Mouse (Mus musculus): ENCODE measurements around the gene Atp1a1. TPM values are rescaled to one million over a fixed set of nuclear protein-coding genes. Genes with fewer than 3 reads are reported as not detected.

The Atp1a1 gene
- 270 and 271 TPM in 2 replicates for polyA plus RNA-seq (2015; fragmentation: Nextera tagmentation; extraction: Ambion mirVana)

- peak within 1 kb of the TSS; percentile 99 for H3K9ac ChIP-seq
- H3K9me3 ChIP-seq (replicated peaks) = no peaks in the 10 kb centered on the region
- peak within 1 kb of the TSS; percentile 100 for H3K27ac ChIP-seq
- peaks cover 40% of the 10 kb centered on the region for H3K4me1 ChIP-seq (replicated peaks)
- under 1% methylated on average over 60 of the region's 64 CpGs for WGBS
- peak within 1 kb of the TSS; percentile 89 for H3K4me3 ChIP-seq
- no peaks in the 10 kb centered on the region for H3K36me3 ChIP-seq
- no peaks in the 10 kb centered on the region for H3K27me3 ChIP-seq
- ATAC-seq (replicated peaks; ENCODE audit: insufficient number of reproducible peaks, insufficient read depth, low FRiP score, low read depth) = peak; percentile 93
- peak within 1 kb of the TSS; percentile 91 for H3K4me2 ChIP-seq
Measured at GRCm38 (mm10) chr3:101604550-101605223, at the start of gene Atp1a1. Gene Atp1a1, minus strand, starts transcription at chr3:101604684.

GRCm38 (mm10) chr3:101653446-101653845, 49.0 kb upstream of the Atp1a1 start:
- Histone ChIP-seq H3K4me1 (replicated peaks) (no peaks in the 10 kb centered on the region), H3K27me3 (no peaks in the 10 kb centered on the region), H3K27ac (no peak overlapping the region), H3K9ac (no peak overlapping the region), H3K4me3 (no peak overlapping the region), H3K9me3 (replicated peaks) (no peaks in the 10 kb centered on the region), H3K4me2 (no peak overlapping the region), H3K36me3 (no peaks in the 10 kb centered on the region)
- WGBS = 46% methylated on average over 7 of the region's 7 CpGs
- ATAC-seq (replicated peaks; ENCODE audit: insufficient number of reproducible peaks, insufficient read depth, low FRiP score, low read depth) = no peak

GRCm38 (mm10) chr3:101652967-101653366, 48.5 kb upstream of the Atp1a1 start:
- WGBS = 72% methylated on average over 2 of the region's 2 CpGs
- Histone ChIP-seq H3K4me2 (no peak overlapping the region), H3K36me3 (no peaks in the 10 kb centered on the region), H3K4me1 (replicated peaks) (no peaks in the 10 kb centered on the region), H3K27me3 (no peaks in the 10 kb centered on the region), H3K9me3 (replicated peaks) (no peaks in the 10 kb centered on the region), H3K4me3 (no peak overlapping the region), H3K27ac (no peak overlapping the region), H3K9ac (no peak overlapping the region)
- ATAC-seq (replicated peaks; ENCODE audit: insufficient number of reproducible peaks, insufficient read depth, low FRiP score, low read depth) = no peak

- WGBS = 59% methylated on average over 2 of the region's 2 CpGs
- Histone ChIP-seq H3K27ac (no peak overlapping the region), H3K4me2 (no peak overlapping the region), H3K4me3 (no peak overlapping the region), H3K9ac (no peak overlapping the region), H3K9me3 (replicated peaks) (no peaks in the 10 kb centered on the region), H3K4me1 (replicated peaks) (no peaks in the 10 kb centered on the region), H3K36me3 (no peaks in the 10 kb centered on the region), H3K27me3 (no peaks in the 10 kb centered on the region)
- ATAC-seq (replicated peaks; ENCODE audit: insufficient number of reproducible peaks, insufficient read depth, low FRiP score, low read depth) = no peak
Measured at GRCm38 (mm10) chr3:101650328-101650727, 45.8 kb upstream of the Atp1a1 start.

GRCm38 (mm10) chr3:101649271-101649670, 44.8 kb upstream of the Atp1a1 start:
- Histone ChIP-seq H3K4me3 (no peak overlapping the region), H3K9ac (no peak overlapping the region), H3K27me3 (no peaks in the 10 kb centered on the region), H3K27ac (no peak overlapping the region), H3K9me3 (replicated peaks) (no peaks in the 10 kb centered on the region), H3K4me2 (no peak overlapping the region), H3K4me1 (replicated peaks) (no peaks in the 10 kb centered on the region), H3K36me3 (no peaks in the 10 kb centered on the region)
- ATAC-seq (replicated peaks; ENCODE audit: insufficient number of reproducible peaks, insufficient read depth, low FRiP score, low read depth) = no peak
- 43% methylated on average over 2 of the region's 2 CpGs for WGBS

- H3K4me1 ChIP-seq (replicated peaks) = no peaks in the 10 kb centered on the region
- no peak for ATAC-seq (replicated peaks; ENCODE audit: insufficient number of reproducible peaks, insufficient read depth, low FRiP score, low read depth)
- no peaks in the 10 kb centered on the region for H3K27me3 ChIP-seq
- H3K4me2 ChIP-seq = no peak overlapping the region
- no peak overlapping the region for H3K4me3 ChIP-seq
- no peak overlapping the region for H3K27ac ChIP-seq
- WGBS = 73% methylated on average over 13 of the region's 13 CpGs
- no peaks in the 10 kb centered on the region for H3K36me3 ChIP-seq
- no peaks in the 10 kb centered on the region for H3K9me3 ChIP-seq (replicated peaks)
- H3K9ac ChIP-seq = no peak overlapping the region
Measured at GRCm38 (mm10) chr3:101648096-101648793, 43.8 kb upstream of the Atp1a1 start.

- Histone ChIP-seq H3K4me1 (replicated peaks) (no peaks in the 10 kb centered on the region), H3K9ac (no peak overlapping the region), H3K9me3 (replicated peaks) (no peaks in the 10 kb centered on the region), H3K4me2 (no peak overlapping the region), H3K27me3 (no peaks in the 10 kb centered on the region), H3K36me3 (no peaks in the 10 kb centered on the region), H3K27ac (0 out of 2 replicates have a peak overlapping the region, but pooled peaks have one; percentile 15), H3K4me3 (no peak overlapping the region)
- no peak for ATAC-seq (replicated peaks; ENCODE audit: insufficient number of reproducible peaks, insufficient read depth, low FRiP score, low read depth)
- WGBS = 55% methylated on average over 5 of the region's 5 CpGs
Measured at GRCm38 (mm10) chr3:101646806-101647205, 42.3 kb upstream of the Atp1a1 start.

- Histone ChIP-seq H3K4me3 (no peak overlapping the region), H3K4me2 (no peak overlapping the region), H3K36me3 (no peaks in the 10 kb centered on the region), H3K4me1 (replicated peaks) (no peaks in the 10 kb centered on the region), H3K9me3 (replicated peaks) (no peaks in the 10 kb centered on the region), H3K27me3 (no peaks in the 10 kb centered on the region), H3K27ac (no peak overlapping the region), H3K9ac (no peak overlapping the region)
- ATAC-seq (replicated peaks; ENCODE audit: insufficient number of reproducible peaks, insufficient read depth, low FRiP score, low read depth) = no peak
- WGBS = 74% methylated on average over 1 of the region's 1 CpGs
Measured at GRCm38 (mm10) chr3:101645569-101646106, 41.2 kb upstream of the Atp1a1 start.

GRCm38 (mm10) chr3:101644062-101644802, 39.7 kb upstream of the Atp1a1 start:
- no peak for ATAC-seq (replicated peaks; ENCODE audit: insufficient number of reproducible peaks, insufficient read depth, low FRiP score, low read depth)
- Histone ChIP-seq H3K36me3 (no peaks in the 10 kb centered on the region), H3K4me2 (no peak overlapping the region), H3K4me1 (replicated peaks) (no peaks in the 10 kb centered on the region), H3K4me3 (no peak overlapping the region), H3K9me3 (replicated peaks) (no peaks in the 10 kb centered on the region), H3K9ac (no peak overlapping the region), H3K27ac (no peak overlapping the region), H3K27me3 (no peaks in the 10 kb centered on the region)
- WGBS = 68% methylated on average over 4 of the region's 4 CpGs

- no peaks in the 10 kb centered on the region for H3K4me1 ChIP-seq (replicated peaks)
- 81% methylated on average over 2 of the region's 2 CpGs for WGBS
- H3K9ac ChIP-seq = no peak overlapping the region
- no peak for ATAC-seq (replicated peaks; ENCODE audit: insufficient number of reproducible peaks, insufficient read depth, low FRiP score, low read depth)
- no peak overlapping the region for H3K4me2 ChIP-seq
- H3K36me3 ChIP-seq = no peaks in the 10 kb centered on the region
- H3K27ac ChIP-seq = no peak overlapping the region
- H3K9me3 ChIP-seq (replicated peaks) = no peaks in the 10 kb centered on the region
- H3K27me3 ChIP-seq = no peaks in the 10 kb centered on the region
- no peak overlapping the region for H3K4me3 ChIP-seq
Measured at GRCm38 (mm10) chr3:101643264-101643663, 38.8 kb upstream of the Atp1a1 start.

GRCm38 (mm10) chr3:101638223-101638622, 33.7 kb upstream of the Atp1a1 start:
- no peak overlapping the region for H3K4me3 ChIP-seq
- H3K4me1 ChIP-seq (replicated peaks) = no peaks in the 10 kb centered on the region
- H3K27ac ChIP-seq = no peak overlapping the region
- no peaks in the 10 kb centered on the region for H3K36me3 ChIP-seq
- H3K9me3 ChIP-seq (replicated peaks) = no peaks in the 10 kb centered on the region
- 86% methylated on average over 2 of the region's 2 CpGs for WGBS
- no peak for ATAC-seq (replicated peaks; ENCODE audit: insufficient number of reproducible peaks, insufficient read depth, low FRiP score, low read depth)
- H3K27me3 ChIP-seq = no peaks in the 10 kb centered on the region
- no peak overlapping the region for H3K4me2 ChIP-seq
- no peak overlapping the region for H3K9ac ChIP-seq
